In the genomic region with DNA sequence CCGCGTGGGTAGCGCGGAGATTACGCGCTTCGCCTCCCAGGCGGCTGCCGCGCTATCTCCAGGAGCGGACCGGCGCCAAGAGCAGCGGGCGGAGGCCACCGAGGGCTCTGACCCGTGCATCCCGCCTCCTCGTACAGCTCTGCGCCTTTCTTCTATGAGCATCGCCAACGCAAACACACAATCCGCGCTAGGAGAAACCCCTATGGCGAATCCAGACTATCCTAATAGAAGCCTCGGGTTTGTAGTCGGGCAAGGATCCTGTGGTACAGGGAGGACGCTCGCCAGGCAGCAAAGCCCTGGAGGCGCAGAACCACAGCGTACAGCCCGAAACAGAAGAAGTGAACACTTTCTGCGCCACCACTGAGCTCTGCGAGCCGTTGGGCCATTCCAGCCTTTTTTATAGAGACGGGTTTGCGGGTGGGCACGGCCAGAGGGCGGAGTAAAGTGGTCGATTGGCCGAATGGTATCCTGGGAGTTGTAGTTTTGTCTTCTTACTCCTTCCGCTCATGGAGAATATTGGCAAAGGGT, we compare ENCODE assay signal across 7 mouse cellular contexts.
DNase-seq lines count a peak whose midpoint lies in the region.

No protein-coding gene starts in this region.

- peaks cover 92% of the 10 kb centered on the region for H3K27me3 ChIP-seq in midbrain, embryonic 10.5 days (ENCODE audit: low read depth, poor library complexity, severe bottlenecking)

- no peaks in the 10 kb centered on the region for H3K36me3 ChIP-seq in midbrain, embryonic 10.5 days

- peak overlapping the region; percentile 86 for H3K27ac ChIP-seq in midbrain, embryonic 10.5 days (replicated peaks)

- intact Hi-C loops in left cerebral cortex, postnatal 4 days (cut with DNase I) = no loop called here

- H3K9me3 ChIP-seq in midbrain, embryonic 10.5 days (replicated peaks) = no peaks in the 10 kb centered on the region

- peaks cover 32% of the 10 kb centered on the region for H3K4me1 ChIP-seq in midbrain, embryonic 10.5 days

- peak overlapping the region; percentile 69 for H3K4me3 ChIP-seq in midbrain, embryonic 10.5 days

- WGBS in midbrain, embryonic 10.5 days = under 1% methylated on average over 42 of the region's 42 CpGs

- peak; percentile 74 for DNase-seq in adrenal gland, adult 8-10 months
- peak; percentile 90 for DNase-seq in embryo, embryonic 9.5 days (ENCODE audit: extremely low spot score)
- peak; percentile 90 to 91 for DNase-seq in heart, adult 18-20 months
- DNase-seq in kidney, adult 11 months = peak; percentile 71
- DNase-seq in left cerebral cortex, postnatal 4 days = peak; percentile 88
- DNase-seq in midbrain, embryonic 10.5 days (ENCODE audit: low spot score) = peak; percentile 84
- peak; percentile 80 for DNase-seq in right cerebral cortex, postnatal 4 days

Comparison
In these comparisons a context has a peak if more than half of its experiments do, and no peak if none do; other contexts are left out.
1. Peak in every context shown above with its lines: DNase-seq, H3K4me3 ChIP-seq and H3K27ac ChIP-seq.